Comparison of ENCODE assay signal across 24 mouse cellular contexts in genomic region chr9:12113374-12113773, GRCm38 (mm10).
DNase-seq lines count a peak whose midpoint lies in the region; ATAC-seq and TF ChIP-seq lines count a peak whose summit lies in the region.
"Had no signal": no experiment of that assay in that cellular context is flagged by ENCODE, and none has a peak within 500 bp of the region (broad histone marks: within the 10 kb centered on the region; RNA-seq: fewer than 3 reads in every experiment).

No protein-coding gene starts in this region.

- H3K27me3 ChIP-seq in forebrain, embryonic 14.5 days (replicated peaks; ENCODE audit: control insufficient read depth, insufficient read depth, low read length) = no peaks in the 10 kb centered on the region
- H3K27me3 ChIP-seq in forebrain, embryonic 12.5 days = no peaks in the 10 kb centered on the region
- H3K27me3 ChIP-seq in kidney, postnatal 0 days (ENCODE audit: insufficient read depth, low read length) = no peaks in the 10 kb centered on the region
- no peaks in the 10 kb centered on the region for H3K27me3 ChIP-seq in midbrain, postnatal 0 days (ENCODE audit: insufficient read depth, low read length)
- no peaks in the 10 kb centered on the region for H3K27me3 ChIP-seq in midbrain, embryonic 15.5 days (replicated peaks)
- H3K27me3 ChIP-seq: heart, embryonic 12.5 days; lung, embryonic 15.5 days had no signal

- DNase-seq in forebrain, embryonic 14.5 days (ENCODE audit: low spot score) = peak; percentile 11
- peak; percentile 1 for DNase-seq in kidney, postnatal 0 days (ENCODE audit: low spot score)
- no peak for DNase-seq in kidney, postnatal 25 days
- peak; percentile 28 for DNase-seq in midbrain, postnatal 0 days (ENCODE audit: low spot score)
- DNase-seq in cerebellum, postnatal 14 days = no peak
- DNase-seq in spleen, postnatal 14 days (ENCODE audit: low spot score in 2 of 2) = no peak
- DNase-seq: adrenal gland, postnatal 25 days; cerebellum, adult 8-10 months; cerebellum, postnatal 36 days; heart, adult 2 months; kidney, adult 8-10 months; kidney, postnatal 36 days; layer of hippocampus, postnatal 36 days; liver; thymus, postnatal 25 days had no signal

- no peak overlapping the region for H3K27ac ChIP-seq in forebrain, embryonic 14.5 days (ENCODE audit: low read depth, low read length)
- H3K27ac ChIP-seq in forebrain, embryonic 12.5 days = no peak overlapping the region
- no peak overlapping the region for H3K27ac ChIP-seq in kidney, postnatal 0 days
- no peak overlapping the region for H3K27ac ChIP-seq in midbrain, postnatal 0 days (ENCODE audit: low read depth, low read length)
- H3K27ac ChIP-seq in midbrain, embryonic 15.5 days = no peak overlapping the region
- H3K27ac ChIP-seq: heart, adult 2 months; liver, embryonic 14.5 days; lung, embryonic 15.5 days; midbrain, embryonic 10.5 days had no signal

- peak; percentile 61 for TF ChIP-seq CTCF in kidney, postnatal 0 days (IDR thresholded peaks at IDR 0.05; ENCODE audit: low read depth)
- peak; percentile 64 for TF ChIP-seq CTCF in midbrain, postnatal 0 days (IDR thresholded peaks at IDR 0.05)

- no peaks in the 10 kb centered on the region for H3K4me1 ChIP-seq in forebrain, embryonic 14.5 days (ENCODE audit: control insufficient read depth, insufficient read depth, low read length)
- H3K4me1 ChIP-seq in forebrain, embryonic 12.5 days = no peaks in the 10 kb centered on the region
- no peaks in the 10 kb centered on the region for H3K4me1 ChIP-seq in kidney, postnatal 0 days (replicated peaks; ENCODE audit: insufficient read depth, low read length)
- no peaks in the 10 kb centered on the region for H3K4me1 ChIP-seq in midbrain, postnatal 0 days (ENCODE audit: insufficient read depth, low read length)
- no peaks in the 10 kb centered on the region for H3K4me1 ChIP-seq in midbrain, embryonic 15.5 days
- H3K4me1 ChIP-seq: heart, embryonic 12.5 days; lung, embryonic 15.5 days; midbrain, embryonic 10.5 days had no signal

- ATAC-seq in forebrain, embryonic 14.5 days = no peak
- ATAC-seq in forebrain, embryonic 12.5 days (ENCODE audit: low FRiP score) = no peak
- no peak for ATAC-seq in kidney, postnatal 0 days (replicated peaks; ENCODE audit: low FRiP score, low read depth)
- ATAC-seq in midbrain, postnatal 0 days (ENCODE audit: low FRiP score) = no peak
- no peak for ATAC-seq in midbrain, embryonic 15.5 days (replicated peaks)
- ATAC-seq: forebrain, embryonic 16.5 days; intestine, embryonic 16.5 days had no signal

- H3K4me3 ChIP-seq in forebrain, embryonic 14.5 days (ENCODE audit: low read depth, low read length) = no peak overlapping the region
- no peak overlapping the region for H3K4me3 ChIP-seq in forebrain, embryonic 12.5 days (replicated peaks)
- H3K4me3 ChIP-seq in kidney, postnatal 0 days (replicated peaks; ENCODE audit: low read depth, low read length) = no peak overlapping the region
- H3K4me3 ChIP-seq in midbrain, postnatal 0 days (ENCODE audit: low read depth, low read length) = no peak overlapping the region
- H3K4me3 ChIP-seq in midbrain, embryonic 15.5 days = no peak overlapping the region
- H3K4me3 ChIP-seq: heart, adult 2 months; heart, embryonic 12.5 days; lung, embryonic 15.5 days; midbrain, embryonic 10.5 days had no signal

- H3K36me3 ChIP-seq in forebrain, embryonic 14.5 days (ENCODE audit: control insufficient read depth, insufficient read depth, low read length) = no peaks in the 10 kb centered on the region
- H3K36me3 ChIP-seq in forebrain, embryonic 12.5 days (replicated peaks) = no peaks in the 10 kb centered on the region
- H3K36me3 ChIP-seq in kidney, postnatal 0 days (ENCODE audit: insufficient read depth, low read length) = no peaks in the 10 kb centered on the region
- no peaks in the 10 kb centered on the region for H3K36me3 ChIP-seq in midbrain, postnatal 0 days (ENCODE audit: insufficient read depth, low read length)
- H3K36me3 ChIP-seq in midbrain, embryonic 15.5 days (replicated peaks) = no peaks in the 10 kb centered on the region
- H3K36me3 ChIP-seq: G1E; heart, embryonic 12.5 days; lung, embryonic 15.5 days; midbrain, embryonic 10.5 days had no signal

- H3K9me3 ChIP-seq in forebrain, embryonic 14.5 days (replicated peaks; ENCODE audit: control insufficient read depth, low read length) = no peaks in the 10 kb centered on the region
- no peaks in the 10 kb centered on the region for H3K9me3 ChIP-seq in forebrain, embryonic 12.5 days
- H3K9me3 ChIP-seq in kidney, postnatal 0 days (replicated peaks; ENCODE audit: low read length) = no peaks in the 10 kb centered on the region
- H3K9me3 ChIP-seq in midbrain, postnatal 0 days (ENCODE audit: low read length) = no peaks in the 10 kb centered on the region
- H3K9me3 ChIP-seq in midbrain, embryonic 15.5 days = no peaks in the 10 kb centered on the region
- H3K9me3 ChIP-seq: G1E; lung, embryonic 15.5 days; midbrain, embryonic 10.5 days had no signal

- no peak overlapping the region for H3K4me2 ChIP-seq in forebrain, embryonic 14.5 days (ENCODE audit: low read length)
- H3K4me2 ChIP-seq in forebrain, embryonic 12.5 days = no peak overlapping the region
- H3K4me2 ChIP-seq in kidney, postnatal 0 days (ENCODE audit: low read length) = no peak overlapping the region
- H3K4me2 ChIP-seq in midbrain, postnatal 0 days (ENCODE audit: low read depth, low read length, poor library complexity, severe bottlenecking) = no peak overlapping the region
- no peak overlapping the region for H3K4me2 ChIP-seq in midbrain, embryonic 15.5 days
- H3K4me2 ChIP-seq: heart, embryonic 12.5 days; lung, embryonic 15.5 days had no signal

- no peak overlapping the region for H3K9ac ChIP-seq in forebrain, embryonic 14.5 days (ENCODE audit: low read length)
- no peak overlapping the region for H3K9ac ChIP-seq in forebrain, embryonic 12.5 days
- no peak overlapping the region for H3K9ac ChIP-seq in kidney, postnatal 0 days (ENCODE audit: low read depth, low read length)
- H3K9ac ChIP-seq in midbrain, postnatal 0 days (replicated peaks; ENCODE audit: low read length, poor library complexity, severe bottlenecking) = no peak overlapping the region
- H3K9ac ChIP-seq in midbrain, embryonic 15.5 days = no peak overlapping the region
- H3K9ac ChIP-seq: heart, embryonic 12.5 days; liver, embryonic 14.5 days; lung, embryonic 15.5 days had no signal

Comparison
In these comparisons a context has a peak if more than half of its experiments do, and no peak if none do; other contexts are left out.
1. DNase-seq: peak in forebrain, embryonic 14.5 days (single experiment), kidney, postnatal 0 days (single experiment) and midbrain, postnatal 0 days (single experiment); none in kidney, postnatal 25 days (0 of 2), cerebellum, postnatal 14 days (0 of 2) and spleen, postnatal 14 days (0 of 2).